Mouse (Mus musculus) ES-Bruce4 (cell line): ENCODE measurements around the gene Bmp8b.

Source experiments
- CTCF ChIP-seq: IDR thresholded peaks from one replicate; pipeline ENCODE4 v1.8.1; 2011; ENCODE audit warnings: low read depth, low read length
- EP300 ChIP-seq: IDR thresholded peaks from 2 replicates; pipeline ENCODE4 v1.6.1; 2011; ENCODE audit warnings: low read depth, low read length; ENCODE audit not compliant: insufficient read depth
- POLR2A ChIP-seq: IDR thresholded peaks from one replicate; pipeline ENCODE4 v1.8.1; 2011; ENCODE audit warnings: low read length; ENCODE audit not compliant: insufficient read depth

DNA sequence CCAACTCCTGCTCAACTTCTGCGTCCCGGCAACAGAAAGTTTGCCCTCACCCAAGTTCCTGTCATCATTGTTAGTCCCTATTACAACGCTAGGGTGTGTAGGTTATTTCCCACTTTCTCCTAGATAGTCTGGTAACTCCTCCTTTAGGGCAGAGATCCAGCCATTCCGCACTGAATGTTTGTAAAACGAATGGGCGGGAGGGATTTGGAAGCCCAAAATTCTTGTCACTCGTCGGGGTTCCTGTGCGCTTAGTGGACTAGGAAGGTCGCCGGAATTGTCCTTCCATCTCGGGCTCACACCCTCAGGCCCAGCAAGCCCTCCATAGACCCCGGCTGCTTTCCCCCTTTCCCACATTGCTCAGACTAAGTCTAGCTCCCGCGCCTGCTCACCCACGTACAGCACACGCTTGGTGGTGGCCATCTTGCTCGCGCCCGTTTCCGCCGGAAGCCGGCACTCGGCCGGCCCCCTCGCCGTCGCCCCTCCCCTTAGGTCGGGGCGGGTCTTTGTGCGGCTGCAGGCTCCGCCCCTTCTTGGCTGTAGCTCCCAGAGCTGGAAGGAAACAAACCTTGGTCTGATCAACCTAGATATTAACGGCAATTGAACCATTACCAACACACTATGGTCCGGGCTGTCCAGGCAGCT, 34.7 kb downstream of the Bmp8b start, which contains the start of gene Ppie:
- TF ChIP-seq POLR2A (peak; percentile 85), CTCF (no peak), EP300 (no peak)
